Mouse (Mus musculus): Measurements from ENCODE around the gene Etl4.

DNA sequence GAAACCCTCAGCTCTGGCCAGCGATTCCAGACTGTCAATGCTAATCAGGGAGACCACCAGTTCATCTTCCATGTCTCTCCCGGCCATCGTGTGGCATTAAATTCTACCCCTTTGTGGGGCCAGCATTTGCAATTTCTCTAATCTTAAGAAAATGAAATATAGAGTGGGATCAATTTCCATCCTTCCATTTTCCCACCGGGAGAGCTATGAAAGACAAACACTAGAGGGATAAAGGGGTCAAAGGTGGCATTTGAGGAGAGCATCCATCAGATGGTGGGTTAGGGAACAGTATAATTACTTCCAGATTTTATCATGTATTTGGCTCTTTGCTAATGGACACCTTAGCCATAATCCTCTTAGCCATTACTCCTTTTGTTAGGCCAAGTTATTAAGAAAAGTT lies 321.8 kb downstream of the Etl4 start:
- TF ChIP-seq CTCF (IDR thresholded peaks at IDR 0.05; ENCODE audit: low read depth), result no peak
- no peak for TF ChIP-seq EP300 (IDR thresholded peaks at IDR 0.05; ENCODE audit: low read depth)

Data from liver, embryonic 14.5 days (tissue).